Mouse (Mus musculus) thymus, adult 2 months (tissue): ENCODE data around the gene Exo1. TPM values are rescaled to one million over a fixed set of nuclear protein-coding genes. Genes with fewer than 3 reads are reported as not detected.

Source experiments
- DNase-seq: peaks from one replicate; pipeline ENCODE4 v3.0.0; 2021
- H3K27ac ChIP-seq: fragments of 200-500 bp; 2 replicates; pipeline ENCODE4 v1.5.1; 2012; ENCODE audit warnings: low read length, control low read depth; ENCODE audit not compliant: control insufficient read depth, insufficient read depth
- H3K27me3 ChIP-seq: fragments of 200-500 bp; 2 replicates; pipeline ENCODE4 v1.6.1; 2012; ENCODE audit warnings: mild to moderate bottlenecking, low read length, moderate library complexity, mixed read lengths; ENCODE audit not compliant: control insufficient read depth, insufficient read depth
- H3K36me3 ChIP-seq: fragments of 200-500 bp; 2 replicates; pipeline ENCODE4 v1.6.1; 2012; ENCODE audit warnings: mild to moderate bottlenecking, low read length, moderate library complexity; ENCODE audit not compliant: control insufficient read depth, insufficient read depth
- H3K4me1 ChIP-seq: fragments of 200-500 bp; replicated peaks from 2 replicates; pipeline ENCODE4 v1.6.1; 2012; ENCODE audit warnings: low read length; ENCODE audit not compliant: control insufficient read depth, insufficient read depth
- H3K4me3 ChIP-seq: fragments of 200-500 bp; 2 replicates; pipeline ENCODE4 v1.5.1; 2012; ENCODE audit warnings: mild to moderate bottlenecking, low read length, control low read depth, moderate library complexity; ENCODE audit not compliant: control insufficient read depth, insufficient read depth
- CTCF ChIP-seq: fragments of 200-500 bp; IDR thresholded peaks from 2 replicates; pipeline ENCODE4 v1.5.1; 2012; ENCODE audit warnings: mild to moderate bottlenecking, control low read depth, low read length, moderate library complexity, borderline replicate concordance; ENCODE audit not compliant: control insufficient read depth, poor library complexity, insufficient read depth; ENCODE audit errors: extremely low read depth
- POLR2A ChIP-seq: fragments of 200-500 bp; IDR thresholded peaks from 2 replicates; pipeline ENCODE4 v1.6.1; 2012; ENCODE audit warnings: mild to moderate bottlenecking, low read length, control low read depth, moderate library complexity; ENCODE audit not compliant: control insufficient read depth, poor library complexity, insufficient read depth; ENCODE audit errors: extremely low read depth
- WGBS: fragments of 180-500 bp; shearing (Covaris S2); methylation state at CpG from one replicate; pipeline ENCODE4 v1.1.7; 2018; 5-methylcytosine and 5-hydroxymethylcytosine counted together
- polyA plus RNA-seq: library from polyadenylated mRNA; depleted of rRNA; stranded (reverse); fragments of >200 nt; gene quantifications from 2 replicates; pipeline ENCODE4 v1.2.3, GENCODE M21; 2012; rRNA removed

The Exo1 gene
- polyA plus RNA-seq, 1 experiment: 3.2 TPM

DNA sequence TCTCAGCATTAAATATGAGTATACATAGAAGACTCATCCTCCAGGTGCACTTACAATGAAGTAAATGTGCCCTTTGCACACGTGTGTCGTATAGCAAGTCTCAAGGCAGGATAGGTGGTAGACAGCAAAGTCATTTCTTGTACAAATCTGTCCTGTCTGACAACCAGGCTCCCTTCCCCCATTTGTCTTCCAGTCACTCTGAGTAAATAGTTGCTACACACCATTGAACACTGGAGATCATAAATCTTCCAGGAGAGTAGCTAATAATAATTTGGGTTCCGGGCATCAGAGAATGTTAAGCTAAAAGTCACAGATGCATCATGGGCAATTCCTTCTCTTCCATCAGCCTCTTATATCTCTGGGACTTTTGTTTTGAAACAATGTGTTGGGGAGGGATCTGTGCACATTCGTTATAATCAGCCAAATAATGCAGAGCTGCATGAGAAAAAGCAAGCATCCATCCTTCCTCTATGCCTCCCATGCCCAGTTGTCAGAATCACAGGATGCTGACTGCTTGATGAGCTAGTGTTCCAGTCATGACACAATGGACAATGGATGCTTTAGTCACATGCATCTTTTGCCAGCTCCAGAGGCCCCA lies 66.4 kb downstream of the Exo1 start:
- DNase-seq: no peak
- 80% methylated on average over 4 of the region's 4 CpGs for WGBS
- no peak overlapping the region for H3K27ac ChIP-seq
- H3K36me3 ChIP-seq: no peaks in the 10 kb centered on the region
- TF ChIP-seq POLR2A (no peak), CTCF (no peak)
- no peak overlapping the region for H3K4me3 ChIP-seq
- no peaks in the 10 kb centered on the region for H3K27me3 ChIP-seq
- no peaks in the 10 kb centered on the region for H3K4me1 ChIP-seq

GRCm38 (mm10) chr1:175950421-175950820 lies 70.0 kb downstream of the Exo1 start:
- H3K4me3 ChIP-seq: no peak overlapping the region
- no peak overlapping the region for H3K27ac ChIP-seq
- TF ChIP-seq CTCF (no peak), POLR2A (no peak)
- no peaks in the 10 kb centered on the region for H3K4me1 ChIP-seq
- DNase-seq: no peak
- WGBS: 87% methylated on average over 3 of the region's 3 CpGs
- no peaks in the 10 kb centered on the region for H3K27me3 ChIP-seq
- no peaks in the 10 kb centered on the region for H3K36me3 ChIP-seq

- Histone ChIP-seq H3K27ac (no peak overlapping the region), H3K36me3 (no peaks in the 10 kb centered on the region), H3K4me3 (no peak overlapping the region), H3K27me3 (no peaks in the 10 kb centered on the region), H3K4me1 (no peaks in the 10 kb centered on the region)
- TF ChIP-seq POLR2A (no peak), CTCF (no peak)
- DNase-seq: no peak
- 96% methylated on average over 2 of the region's 2 CpGs for WGBS
These were observed 70.5 kb downstream of the Exo1 start for GRCm38 (mm10) chr1:175950851-175951250.

- WGBS: 90% methylated on average over 2 of the region's 2 CpGs
These were observed 81.4 kb downstream of the Exo1 start for GRCm38 (mm10) chr1:175961786-175962185.

More at GRCm38 (mm10) chr1:175961786-175962185, 81.4 kb downstream of the Exo1 start:
- TF ChIP-seq CTCF (no peak), POLR2A (no peak)
- no peak for DNase-seq
- H3K4me3 ChIP-seq: no peak overlapping the region
- no peak overlapping the region for H3K27ac ChIP-seq
- H3K36me3 ChIP-seq: no peaks in the 10 kb centered on the region
- H3K27me3 ChIP-seq: no peaks in the 10 kb centered on the region
- H3K4me1 ChIP-seq: no peaks in the 10 kb centered on the region

Other genes starting within 250 kb of the Exo1 start
- 5.3 and 8.2 TPM in 2 replicates for gene Opn3, start 187.8 kb upstream of the Exo1 start, polyA plus RNA-seq
- gene Chml, start 187.7 kb upstream of the Exo1 start, polyA plus RNA-seq: 18.3 and 45.7 TPM in 2 replicates
- not detected in 2 replicates for gene Wdr64, start 182.0 kb upstream of the Exo1 start, polyA plus RNA-seq
- gene Gm38100, start 39.7 kb downstream of the Exo1 start, polyA plus RNA-seq: 0.07 TPM in 1 of 2 replicates, not detected in the other
- not detected in 2 replicates for gene Rbm8a2, start 98.5 kb downstream of the Exo1 start, polyA plus RNA-seq